Mouse (Mus musculus) neural tube, embryonic 15.5 days (tissue): Measurements from ENCODE around the gene Acbd5. TPM values are rescaled to one million over a fixed set of nuclear protein-coding genes. Genes with fewer than 3 reads are reported as not detected.
A peak's percentile ranks its signal among the peaks of the same experiment; 100 is the strongest.

Experiments
- ATAC-seq: fragments of 200-750 bp; cut with Nextera tagmentation; 2 replicates; pipeline ENCODE4 v1.8.0; 2017; ENCODE audit warnings: mild to moderate bottlenecking, moderate TSS enrichment, moderate library complexity; ENCODE audit not compliant: low FRiP score
- H3K27ac ChIP-seq: fragments of 300-500 bp; sonication (generic); replicated peaks from 2 replicates; pipeline ENCODE4 v1.5.1; 2015; ENCODE audit warnings: mild to moderate bottlenecking, inconsistent platforms
- H3K27me3 ChIP-seq: fragments of 300-500 bp; sonication (generic); replicated peaks from 2 replicates; pipeline ENCODE4 v1.6.1; 2015; ENCODE audit warnings: inconsistent platforms
- H3K36me3 ChIP-seq: fragments of 300-500 bp; sonication (generic); 2 replicates; pipeline ENCODE4 v1.6.1; 2015; ENCODE audit warnings: inconsistent platforms
- H3K4me1 ChIP-seq: fragments of 300-500 bp; sonication (generic); 2 replicates; pipeline ENCODE4 v1.6.1; 2015; ENCODE audit warnings: inconsistent platforms
- H3K4me2 ChIP-seq: fragments of 300-500 bp; sonication (generic); 2 replicates; pipeline ENCODE4 v1.6.1; 2015; ENCODE audit warnings: inconsistent platforms, mild to moderate bottlenecking, moderate library complexity
- H3K4me3 ChIP-seq: fragments of 300-500 bp; sonication (generic); replicated peaks from 2 replicates; pipeline ENCODE4 v1.5.1; 2015; ENCODE audit warnings: mild to moderate bottlenecking, inconsistent platforms
- H3K9ac ChIP-seq: fragments of 300-500 bp; sonication (generic); replicated peaks from 2 replicates; pipeline ENCODE4 v1.6.1; 2015; ENCODE audit warnings: mild to moderate bottlenecking, inconsistent platforms
- H3K9me3 ChIP-seq: fragments of 300-500 bp; sonication (generic); replicated peaks from 2 replicates; pipeline ENCODE4 v1.6.1; 2016; ENCODE audit warnings: inconsistent platforms
- WGBS: fragments of 180-500 bp; shearing (Covaris S2); methylation state at CpG from one replicate; pipeline ENCODE4 v1.1.7; 2015; ENCODE audit warnings: mixed read lengths; 5-methylcytosine and 5-hydroxymethylcytosine counted together
- polyA plus RNA-seq: library from polyadenylated mRNA; unstranded; fragments of >200 nt; fragmentation: Nextera tagmentation; extraction: Ambion mirVana; gene quantifications from 2 replicates; pipeline ENCODE4 v1.2.1, GENCODE M21; 2015

The Acbd5 gene
- polyA plus RNA-seq, 1 experiment from 2014 or later = 80.0 TPM

DNA sequence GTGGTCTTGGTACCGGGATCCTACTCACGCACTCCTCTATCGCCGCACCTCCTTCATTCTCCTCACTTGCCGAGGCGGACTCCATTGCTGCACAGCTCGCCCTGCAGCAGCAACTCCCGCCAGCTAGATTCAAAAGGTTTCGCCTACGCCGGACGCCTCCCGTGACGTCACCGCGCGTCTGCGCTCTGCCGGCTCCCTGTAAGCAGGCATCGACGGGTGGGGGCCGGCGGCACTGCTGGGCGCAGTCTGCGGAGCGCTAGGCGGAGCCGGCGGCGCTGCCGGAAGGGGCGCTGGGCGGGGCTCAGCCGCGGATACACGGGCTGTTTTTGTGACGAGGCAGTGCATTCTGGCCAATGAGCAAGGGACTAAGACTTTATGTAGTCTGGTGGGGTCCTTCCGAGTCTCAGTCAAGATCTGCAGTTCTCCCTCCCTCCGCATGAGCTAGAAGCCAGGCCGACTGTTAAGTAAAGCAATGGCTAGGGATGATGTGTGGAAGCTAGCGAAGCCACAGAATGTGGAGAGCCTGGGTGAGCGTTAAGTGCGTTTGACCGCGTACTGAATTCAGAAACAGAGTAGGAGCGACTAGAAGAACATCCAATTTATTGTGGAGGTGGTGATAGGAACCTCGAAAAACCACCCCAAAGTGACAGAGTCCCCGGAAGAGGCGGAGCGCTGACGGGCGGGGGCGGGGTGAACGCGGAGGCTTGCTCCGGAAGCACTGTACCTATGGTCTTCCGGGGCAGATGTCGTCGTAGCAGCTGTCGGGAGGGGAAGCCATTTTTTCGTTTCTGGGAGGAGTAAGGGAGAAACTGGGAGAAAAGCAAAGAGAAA, 88.0 kb downstream of the Acbd5 start, which contains the start of the genes Mastl and Yme1l1:
TSS of gene Mastl (minus strand) at position 248 of the 831 bp plus-strand sequence.
TSS of gene Yme1l1 (plus strand) at position 593 of the 831 bp plus-strand sequence.
- H3K36me3 ChIP-seq = no peaks in the 10 kb centered on the region
- peaks cover 29% of the 10 kb centered on the region for H3K4me1 ChIP-seq
- peak within 1 kb of the TSS; percentile 100 for H3K27ac ChIP-seq
- peak within 1 kb of the TSS; percentile 83 for H3K4me3 ChIP-seq
- ATAC-seq = peak; percentile 98
- WGBS = under 1% methylated on average over 61 of the region's 61 CpGs
- H3K9me3 ChIP-seq = no peaks in the 10 kb centered on the region
- H3K27me3 ChIP-seq = no peaks in the 10 kb centered on the region
- H3K4me2 ChIP-seq = peak within 1 kb of the TSS; percentile 83
- peak within 1 kb of the TSS; percentile 77 for H3K9ac ChIP-seq

DNA sequence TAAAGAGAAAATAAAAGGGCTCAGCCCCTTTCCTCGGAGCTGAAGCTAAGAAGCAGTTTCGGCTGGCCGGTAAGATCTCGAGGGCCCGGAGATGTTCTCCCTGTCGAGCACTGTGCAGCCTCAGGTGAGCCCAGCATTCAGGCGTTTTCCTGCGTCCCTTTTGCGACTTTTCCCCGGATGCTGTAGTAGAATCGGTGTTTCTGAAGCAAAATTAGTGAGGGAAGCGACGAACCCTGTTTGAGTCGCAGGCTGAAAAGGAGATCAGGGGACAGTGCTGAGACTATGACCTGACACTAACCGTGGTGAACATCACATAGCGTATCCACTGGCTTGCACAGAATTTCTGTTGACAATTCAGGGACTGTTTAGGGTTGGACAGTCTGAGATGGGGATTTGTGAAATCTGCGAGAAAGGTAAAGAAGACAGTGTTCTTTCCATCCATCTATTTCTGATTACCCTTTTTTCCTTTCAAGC, 88.7 kb downstream of the Acbd5 start:
- peak; percentile 29 for ATAC-seq
- peaks cover 29% of the 10 kb centered on the region for H3K4me1 ChIP-seq
- H3K4me2 ChIP-seq = peak overlapping the region; percentile 83
- no peaks in the 10 kb centered on the region for H3K27me3 ChIP-seq
- H3K36me3 ChIP-seq = peaks cover 3% of the 10 kb centered on the region; the same call in 1 of the 2 replicates
- H3K9ac ChIP-seq = peak overlapping the region; percentile 77
- H3K9me3 ChIP-seq = no peaks in the 10 kb centered on the region
- H3K4me3 ChIP-seq = peak overlapping the region; percentile 83
- under 1% methylated on average over 17 of the region's 17 CpGs for WGBS
- H3K27ac ChIP-seq = peak overlapping the region; percentile 100

Other genes starting within 250 kb of the Acbd5 start
- 24.9 and 25.6 TPM in 2 replicates for gene Pdss1, start 172.6 kb upstream of the Acbd5 start, polyA plus RNA-seq
- gene Abi1, start 27.9 kb upstream of the Acbd5 start, polyA plus RNA-seq = 57.3 and 62.1 TPM in 2 replicates
- 1.8 and 3.2 TPM in 2 replicates for gene Mastl, start 87.9 kb downstream of the Acbd5 start, polyA plus RNA-seq
- 55.7 and 60.8 TPM in 2 replicates for gene Yme1l1, start 88.2 kb downstream of the Acbd5 start, polyA plus RNA-seq
- 0.10 TPM in 1 of 2 replicates, not detected in the other for gene 4931423N10Rik, start 139.3 kb downstream of the Acbd5 start, polyA plus RNA-seq